Mouse (Mus musculus) neural tube, embryonic 15.5 days (tissue): Measurements from ENCODE around the gene Klf6. TPM values are rescaled to one million over a fixed set of nuclear protein-coding genes. Genes with fewer than 3 reads are reported as not detected.
A peak's percentile ranks its signal among the peaks of the same experiment; 100 is the strongest.

ENCODE experiments used
- ATAC-seq: fragments of 200-750 bp; cut with Nextera tagmentation; 2 replicates; pipeline ENCODE4 v1.8.0; 2017; ENCODE audit warnings: mild to moderate bottlenecking, moderate TSS enrichment, moderate library complexity; ENCODE audit not compliant: low FRiP score
- H3K27ac ChIP-seq: fragments of 300-500 bp; sonication (generic); replicated peaks from 2 replicates; pipeline ENCODE4 v1.5.1; 2015; ENCODE audit warnings: mild to moderate bottlenecking, inconsistent platforms
- H3K27me3 ChIP-seq: fragments of 300-500 bp; sonication (generic); replicated peaks from 2 replicates; pipeline ENCODE4 v1.6.1; 2015; ENCODE audit warnings: inconsistent platforms
- H3K36me3 ChIP-seq: fragments of 300-500 bp; sonication (generic); 2 replicates; pipeline ENCODE4 v1.6.1; 2015; ENCODE audit warnings: inconsistent platforms
- H3K4me1 ChIP-seq: fragments of 300-500 bp; sonication (generic); 2 replicates; pipeline ENCODE4 v1.6.1; 2015; ENCODE audit warnings: inconsistent platforms
- H3K4me2 ChIP-seq: fragments of 300-500 bp; sonication (generic); 2 replicates; pipeline ENCODE4 v1.6.1; 2015; ENCODE audit warnings: inconsistent platforms, mild to moderate bottlenecking, moderate library complexity
- H3K4me3 ChIP-seq: fragments of 300-500 bp; sonication (generic); replicated peaks from 2 replicates; pipeline ENCODE4 v1.5.1; 2015; ENCODE audit warnings: mild to moderate bottlenecking, inconsistent platforms
- H3K9ac ChIP-seq: fragments of 300-500 bp; sonication (generic); replicated peaks from 2 replicates; pipeline ENCODE4 v1.6.1; 2015; ENCODE audit warnings: mild to moderate bottlenecking, inconsistent platforms
- H3K9me3 ChIP-seq: fragments of 300-500 bp; sonication (generic); replicated peaks from 2 replicates; pipeline ENCODE4 v1.6.1; 2016; ENCODE audit warnings: inconsistent platforms
- WGBS: fragments of 180-500 bp; shearing (Covaris S2); methylation state at CpG from one replicate; pipeline ENCODE4 v1.1.7; 2015; ENCODE audit warnings: mixed read lengths; 5-methylcytosine and 5-hydroxymethylcytosine counted together
- polyA plus RNA-seq: library from polyadenylated mRNA; unstranded; fragments of >200 nt; fragmentation: Nextera tagmentation; extraction: Ambion mirVana; gene quantifications from 2 replicates; pipeline ENCODE4 v1.2.1, GENCODE M21; 2015

Klf6 gene
- polyA plus RNA-seq, result 88.2 and 90.5 TPM in 2 replicates

DNA sequence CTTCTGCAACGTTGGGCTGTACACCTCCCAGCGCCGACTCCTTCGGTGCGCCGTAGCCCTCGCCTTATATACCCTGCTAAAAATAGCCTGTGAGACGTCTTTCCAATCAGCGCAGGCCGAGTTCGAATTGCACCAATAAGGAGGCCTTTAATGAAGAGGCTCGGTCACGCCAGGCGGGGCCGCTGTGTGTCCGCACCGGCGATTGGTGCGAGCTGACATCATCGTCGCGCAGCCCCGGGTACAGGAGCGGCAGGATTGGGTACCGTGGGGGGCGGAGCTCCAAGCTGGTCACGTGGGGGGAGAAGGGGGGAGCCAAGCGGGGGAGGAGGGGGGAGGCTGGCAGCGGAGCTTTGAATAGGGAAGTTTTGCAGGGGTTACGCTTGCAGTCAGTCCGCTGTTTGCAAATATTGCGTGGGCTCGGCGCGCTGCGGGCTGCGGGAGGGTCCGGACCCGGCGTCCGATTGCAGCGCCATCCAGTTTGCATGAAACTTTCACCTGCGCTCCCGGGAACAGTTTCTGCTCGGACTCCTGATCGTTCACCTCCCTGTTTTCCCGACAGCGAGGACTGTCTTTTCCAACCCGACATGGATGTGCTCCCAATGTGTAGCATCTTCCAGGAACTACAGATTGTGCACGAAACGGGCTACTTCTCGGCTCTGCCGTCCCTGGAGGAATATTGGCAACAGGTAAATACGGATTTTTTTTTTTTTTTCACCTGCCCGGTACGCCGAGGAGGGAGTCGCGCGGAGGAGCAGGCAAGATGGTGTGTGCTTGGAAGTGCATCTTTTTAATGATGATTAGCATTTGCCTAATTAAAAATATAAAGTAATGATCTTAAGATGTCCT, at the start of gene Klf6:
TSS of gene Klf6 (plus strand) at position 326 of the 846 bp plus-strand sequence.
- H3K9ac ChIP-seq, result peak within 1 kb of the TSS; percentile 77
- H3K4me2 ChIP-seq, result peak within 1 kb of the TSS; percentile 68
- under 1% methylated on average over 58 of the region's 60 CpGs for WGBS
- H3K4me1 ChIP-seq, result peaks cover 28% of the 10 kb centered on the region
- peak within 1 kb of the TSS; percentile 97 for H3K27ac ChIP-seq
- no peaks in the 10 kb centered on the region for H3K27me3 ChIP-seq
- peak; percentile 99 for ATAC-seq
- H3K36me3 ChIP-seq, result peaks cover 15% of the 10 kb centered on the region
- no peaks in the 10 kb centered on the region for H3K9me3 ChIP-seq
- H3K4me3 ChIP-seq, result peak within 1 kb of the TSS; percentile 77

DNA sequence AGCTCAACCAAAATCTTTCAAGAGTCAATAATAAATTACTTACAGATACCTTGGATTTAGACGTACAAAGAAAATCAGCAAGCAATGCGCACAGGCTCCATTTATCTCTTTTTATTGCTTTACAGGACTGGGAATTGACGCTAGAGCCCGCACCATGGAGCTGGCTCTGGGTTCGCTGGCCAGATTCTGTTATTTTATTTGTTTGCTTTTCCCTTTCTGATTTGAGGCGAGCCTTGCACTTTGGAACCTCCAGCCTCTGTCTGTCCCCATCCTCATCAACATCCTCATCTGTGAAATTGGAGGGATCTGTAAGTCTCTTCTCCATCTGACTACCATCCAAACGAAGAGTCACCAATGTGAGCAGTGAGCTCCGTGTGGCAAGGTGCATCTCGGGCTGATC, 47.8 kb upstream of the Klf6 start:
- Histone ChIP-seq H3K4me2 (no peak overlapping the region), H3K27ac (no peak overlapping the region)
- 84% methylated on average over 9 of the region's 9 CpGs for WGBS

DNA sequence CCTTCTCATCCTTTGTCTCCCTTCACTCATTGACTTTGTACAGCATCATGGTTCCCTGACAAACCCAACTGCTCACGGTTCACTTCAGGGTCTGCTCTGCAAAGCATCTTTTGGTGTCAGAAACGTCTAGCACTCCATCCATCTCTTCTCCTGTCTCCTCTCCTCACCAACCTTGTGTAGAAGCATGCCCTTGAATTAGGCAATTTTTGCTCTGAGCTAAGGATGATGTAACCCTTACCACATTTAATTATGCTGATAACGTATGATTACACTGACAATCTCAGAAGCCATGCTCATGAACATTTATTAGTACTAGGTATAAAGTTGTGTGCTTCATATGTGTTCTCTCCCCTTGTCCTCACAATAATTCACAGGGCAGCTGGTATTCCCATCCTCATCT, 44.0 kb upstream of the Klf6 start:
- H3K9me3 ChIP-seq, result no peaks in the 10 kb centered on the region
- H3K4me1 ChIP-seq, result no peaks in the 10 kb centered on the region
- H3K4me2 ChIP-seq, result no peak overlapping the region
- no peaks in the 10 kb centered on the region for H3K27me3 ChIP-seq
- WGBS, result 87% methylated on average over 3 of the region's 3 CpGs
- no peak overlapping the region for H3K27ac ChIP-seq
- ATAC-seq, result no peak
- no peak overlapping the region for H3K4me3 ChIP-seq
- H3K36me3 ChIP-seq, result no peaks in the 10 kb centered on the region
- no peak overlapping the region for H3K9ac ChIP-seq

More for the DNA sequence above, 47.8 kb upstream of the Klf6 start:
- no peaks in the 10 kb centered on the region for H3K27me3 ChIP-seq
- no peak for ATAC-seq
- no peak overlapping the region for H3K9ac ChIP-seq
- no peak overlapping the region for H3K4me3 ChIP-seq
- no peaks in the 10 kb centered on the region for H3K9me3 ChIP-seq
- H3K4me1 ChIP-seq, result no peaks in the 10 kb centered on the region
- H3K36me3 ChIP-seq, result no peaks in the 10 kb centered on the region

DNA sequence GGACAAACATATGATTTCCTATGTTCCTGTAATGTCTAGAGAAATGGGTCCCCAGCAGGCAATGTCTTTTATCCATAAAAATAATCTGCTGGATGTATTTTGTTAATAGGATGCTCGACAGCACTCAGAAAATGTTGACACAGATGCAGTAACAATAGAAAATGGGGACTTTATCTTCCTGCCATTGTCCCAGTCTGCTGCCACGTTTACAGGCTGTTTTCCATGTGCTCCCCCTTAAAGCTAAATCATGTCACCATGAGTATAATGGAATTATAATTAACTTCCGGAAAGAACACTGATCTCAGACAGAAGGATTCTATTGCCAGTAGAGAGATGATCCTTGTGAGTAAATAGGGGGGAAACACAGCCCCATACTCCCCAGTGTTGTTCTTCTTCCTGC, 42.1 kb upstream of the Klf6 start:
- Histone ChIP-seq H3K27ac (no peak overlapping the region), H3K9ac (no peak overlapping the region), H3K4me2 (no peak overlapping the region), H3K27me3 (no peaks in the 10 kb centered on the region), H3K9me3 (no peaks in the 10 kb centered on the region), H3K4me3 (no peak overlapping the region), H3K36me3 (no peaks in the 10 kb centered on the region), H3K4me1 (no peaks in the 10 kb centered on the region)
- no peak for ATAC-seq
- 21% methylated on average over 3 of the region's 3 CpGs for WGBS

DNA sequence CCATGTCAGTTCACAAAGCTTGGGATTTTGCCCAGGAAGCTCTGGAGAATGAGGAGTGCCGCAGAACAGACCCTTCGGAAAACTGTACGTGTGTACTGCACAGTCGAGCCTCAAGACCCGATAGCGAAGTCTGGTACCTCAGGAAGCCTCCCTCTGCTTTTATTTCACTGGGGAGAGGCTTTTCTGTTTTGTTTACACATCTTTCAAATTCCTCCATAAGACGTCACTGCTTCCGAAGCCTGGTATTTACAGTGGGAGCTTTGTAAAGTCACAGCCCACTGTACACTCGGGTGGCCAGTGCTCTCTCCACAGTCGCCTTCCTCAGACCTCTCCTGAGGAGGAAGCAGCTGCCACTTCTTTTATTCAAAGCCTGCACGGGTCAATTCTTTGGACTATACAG, 38.7 kb upstream of the Klf6 start:
- Histone ChIP-seq H3K4me2 (0 out of 2 replicates have a peak overlapping the region, but pooled peaks have one; percentile 3), H3K36me3 (no peaks in the 10 kb centered on the region), H3K27ac (no peak overlapping the region), H3K4me1 (no peaks in the 10 kb centered on the region), H3K9ac (no peak overlapping the region), H3K27me3 (no peaks in the 10 kb centered on the region), H3K4me3 (no peak overlapping the region), H3K9me3 (no peaks in the 10 kb centered on the region)
- WGBS, result 69% methylated on average over 11 of the region's 11 CpGs
- no peak for ATAC-seq

DNA sequence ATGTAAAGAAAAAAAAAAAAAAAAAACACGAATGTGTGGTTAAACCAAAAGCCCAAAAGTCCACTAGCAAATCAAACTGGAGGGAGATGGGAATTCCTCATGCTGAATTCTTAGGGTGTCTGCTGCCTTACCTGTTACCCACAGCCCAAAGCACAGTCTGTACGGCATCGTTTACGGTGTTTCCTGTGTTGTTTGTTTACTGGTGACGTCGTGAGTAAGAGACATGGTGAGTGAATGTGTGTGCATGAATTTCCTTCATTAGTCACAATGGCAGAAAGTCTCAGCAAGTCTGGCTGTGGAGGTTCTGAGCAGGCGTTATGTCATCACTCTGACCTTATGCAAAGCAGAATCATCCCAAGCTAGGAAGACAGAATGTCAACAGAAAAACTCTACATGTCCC, 38.1 kb upstream of the Klf6 start:
- WGBS, result 83% methylated on average over 7 of the region's 7 CpGs
- Histone ChIP-seq H3K4me2 (no peak overlapping the region), H3K4me1 (no peaks in the 10 kb centered on the region), H3K27me3 (no peaks in the 10 kb centered on the region), H3K4me3 (no peak overlapping the region), H3K36me3 (no peaks in the 10 kb centered on the region), H3K9ac (no peak overlapping the region), H3K27ac (no peak overlapping the region), H3K9me3 (no peaks in the 10 kb centered on the region)
- ATAC-seq, result no peak

DNA sequence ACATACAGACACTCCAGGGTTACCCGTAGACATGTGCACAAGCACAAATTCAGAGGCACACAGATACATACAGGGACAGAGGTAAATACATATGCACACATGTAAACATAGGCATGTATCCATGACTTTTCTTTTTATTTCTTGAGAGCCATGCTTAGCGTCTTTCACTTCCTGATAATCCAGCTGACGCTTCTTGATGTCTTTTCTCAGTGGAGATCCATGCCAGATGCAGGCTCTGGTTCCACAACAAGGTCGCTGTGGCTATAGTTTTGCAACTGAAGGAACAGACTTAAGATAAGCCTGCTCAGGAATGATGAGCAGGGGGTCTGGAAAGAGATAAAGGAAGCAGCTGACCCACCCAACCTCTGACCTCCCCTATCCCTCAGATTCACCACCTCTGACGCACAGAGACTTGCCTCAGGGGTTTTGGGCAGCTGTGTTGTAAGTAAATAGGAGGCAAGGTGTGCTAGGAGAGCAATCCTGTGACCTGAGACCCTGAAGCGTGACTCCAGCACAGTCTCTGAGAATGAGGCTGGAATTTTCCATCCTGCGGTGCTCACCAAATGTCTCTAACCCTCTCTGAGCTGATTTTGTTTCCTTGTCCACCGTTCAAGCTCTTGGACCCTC, 37.0 kb upstream of the Klf6 start:
- WGBS, result 84% methylated on average over 8 of the region's 8 CpGs
- no peak overlapping the region for H3K9ac ChIP-seq
- no peaks in the 10 kb centered on the region for H3K36me3 ChIP-seq
- H3K9me3 ChIP-seq, result no peaks in the 10 kb centered on the region
- H3K4me3 ChIP-seq, result no peak overlapping the region
- no peaks in the 10 kb centered on the region for H3K4me1 ChIP-seq
- no peak overlapping the region for H3K4me2 ChIP-seq
- ATAC-seq, result no peak
- no peak overlapping the region for H3K27ac ChIP-seq
- no peaks in the 10 kb centered on the region for H3K27me3 ChIP-seq

DNA sequence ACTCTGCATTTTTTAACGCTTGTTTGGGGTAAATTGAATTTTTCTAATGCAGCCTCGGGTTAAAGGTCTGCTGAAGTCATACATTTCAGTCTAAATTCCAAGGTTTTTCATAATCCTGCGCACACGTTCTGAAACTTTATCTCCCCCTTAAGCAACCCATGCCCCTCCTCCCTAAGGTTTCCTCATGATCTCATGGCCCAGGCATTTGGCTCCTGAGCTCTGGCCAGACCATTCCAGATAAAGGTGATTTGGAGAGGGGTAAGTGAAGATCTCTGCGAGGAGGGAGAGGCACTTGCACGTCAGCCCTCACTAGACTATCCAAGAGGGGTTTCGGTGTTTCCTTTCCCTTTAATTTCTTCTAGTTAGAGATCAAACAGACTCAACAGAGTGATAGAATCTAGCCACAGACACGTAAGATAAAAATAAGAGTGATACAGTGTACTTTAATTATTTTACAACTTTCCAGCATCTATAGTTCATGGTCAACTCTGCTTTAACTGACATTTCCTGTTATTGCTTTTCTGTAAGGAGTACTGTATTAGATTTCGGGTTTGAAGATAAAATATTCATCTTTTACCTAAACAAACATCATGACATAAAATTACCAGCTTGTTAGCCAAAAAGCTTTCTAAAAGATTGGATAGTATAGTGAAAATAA, 35.0 kb upstream of the Klf6 start:
- 82% methylated on average over 9 of the region's 9 CpGs for WGBS
- H3K9ac ChIP-seq, result no peak overlapping the region
- no peaks in the 10 kb centered on the region for H3K27me3 ChIP-seq

DNA sequence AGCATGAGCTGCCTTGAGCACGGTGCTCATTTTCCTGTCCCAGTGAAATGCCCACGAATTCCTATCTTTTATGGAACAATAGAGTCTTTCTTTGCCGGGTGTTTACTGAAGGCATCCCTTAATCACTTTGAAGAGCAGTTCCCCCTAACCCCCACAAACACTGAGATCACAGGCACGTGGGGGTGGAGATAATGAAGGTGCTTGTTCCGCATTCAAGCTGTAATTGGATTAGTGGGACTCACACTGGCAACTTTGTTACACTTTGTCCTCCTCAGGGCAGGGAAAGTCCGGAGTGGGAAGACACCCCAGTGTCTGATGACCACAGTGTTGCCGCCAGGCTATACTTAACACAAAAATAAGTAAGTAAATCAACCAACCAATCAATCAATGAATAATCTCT, 29.3 kb upstream of the Klf6 start:
- Histone ChIP-seq H3K4me1 (no peaks in the 10 kb centered on the region), H3K36me3 (no peaks in the 10 kb centered on the region), H3K9me3 (no peaks in the 10 kb centered on the region), H3K4me3 (no peak overlapping the region), H3K27me3 (no peaks in the 10 kb centered on the region), H3K9ac (no peak overlapping the region), H3K27ac (no peak overlapping the region), H3K4me2 (no peak overlapping the region)
- 10% methylated on average over 7 of the region's 7 CpGs for WGBS
- no peak for ATAC-seq

More for the DNA sequence above, 35.0 kb upstream of the Klf6 start:
- H3K27ac ChIP-seq, result no peak overlapping the region
- no peaks in the 10 kb centered on the region for H3K36me3 ChIP-seq
- ATAC-seq, result no peak
- no peak overlapping the region for H3K4me2 ChIP-seq
- H3K9me3 ChIP-seq, result no peaks in the 10 kb centered on the region
- no peak overlapping the region for H3K4me3 ChIP-seq
- no peaks in the 10 kb centered on the region for H3K4me1 ChIP-seq

DNA sequence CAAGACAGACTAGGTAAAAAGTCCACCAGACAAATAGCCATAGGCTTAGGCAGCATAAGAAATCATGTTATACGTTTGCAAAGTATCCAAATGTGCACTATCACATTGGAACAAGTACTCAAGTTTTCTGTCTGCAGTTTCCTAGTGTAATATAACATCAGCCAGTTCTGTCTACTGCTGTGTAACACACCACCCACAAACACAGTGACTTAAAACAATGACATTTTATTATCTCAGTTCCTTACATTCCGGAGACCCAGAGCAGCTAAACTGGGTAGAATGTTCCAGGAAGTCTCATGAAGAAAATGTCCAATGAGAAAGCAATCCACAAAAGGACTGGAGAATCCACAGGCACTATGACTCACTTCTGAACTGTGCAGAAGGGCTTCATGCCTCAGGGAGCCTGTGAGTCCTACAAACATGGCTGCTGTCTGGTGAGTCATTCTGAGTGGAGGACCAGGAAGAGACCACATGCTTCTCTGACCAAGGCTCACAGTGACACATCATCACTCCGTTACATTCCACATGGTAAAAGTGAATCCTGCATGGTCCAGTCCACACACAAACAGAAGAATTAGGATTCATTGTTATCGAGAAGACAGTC, 24.0 kb upstream of the Klf6 start:
- Histone ChIP-seq H3K27me3 (no peaks in the 10 kb centered on the region), H3K4me2 (no peak overlapping the region), H3K4me1 (no peaks in the 10 kb centered on the region), H3K36me3 (no peaks in the 10 kb centered on the region), H3K9ac (no peak overlapping the region), H3K9me3 (no peaks in the 10 kb centered on the region), H3K4me3 (no peak overlapping the region), H3K27ac (no peak overlapping the region)
- ATAC-seq, result no peak
- 88% methylated on average over 4 of the region's 4 CpGs for WGBS

DNA sequence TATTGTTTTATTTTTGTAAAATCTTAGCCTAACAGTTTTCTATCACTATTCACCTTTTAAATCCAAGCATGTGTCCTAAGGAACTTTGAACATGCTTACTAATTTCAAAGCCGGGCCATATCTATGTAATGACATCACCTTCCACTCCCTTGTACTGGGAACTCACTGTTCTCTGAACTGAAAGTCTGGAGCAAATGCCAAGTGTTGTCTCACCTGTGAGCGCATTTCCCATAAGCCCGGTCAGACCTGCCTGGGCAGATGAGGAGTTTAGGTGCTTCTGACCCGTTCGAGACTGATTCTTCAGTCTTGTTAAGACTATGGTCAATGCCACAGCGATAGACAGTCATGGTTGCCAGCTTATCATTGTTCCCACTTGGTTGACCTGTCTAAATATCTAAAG, 19.9 kb upstream of the Klf6 start:
- Histone ChIP-seq H3K36me3 (no peaks in the 10 kb centered on the region), H3K27me3 (no peaks in the 10 kb centered on the region), H3K27ac (no peak overlapping the region), H3K9me3 (no peaks in the 10 kb centered on the region), H3K4me2 (no peak overlapping the region), H3K4me1 (no peaks in the 10 kb centered on the region), H3K4me3 (no peak overlapping the region), H3K9ac (no peak overlapping the region)
- ATAC-seq, result no peak
- 93% methylated on average over 6 of the region's 6 CpGs for WGBS
